Mouse (Mus musculus): ENCODE results near the gene Gm7271.
A peak's percentile ranks its signal among the peaks of the same experiment; 100 is the strongest.

Gm7271 gene

GRCm38 (mm10) chr5:76483811-76484210 is at the start of gene Gm7271:
TSS of gene Gm7271 (plus strand) at chr5:76484040.
- DNase-seq (ENCODE audit: low spot score), result no peak

GRCm38 (mm10) chr5:76437100-76437499 is 46.7 kb upstream of the Gm7271 start:
- peak; percentile 30 for DNase-seq (ENCODE audit: low spot score)

- no peak for DNase-seq (ENCODE audit: low spot score)
Observed at GRCm38 (mm10) chr5:76437696-76438095, 46.1 kb upstream of the Gm7271 start.

- peak; percentile 31 for DNase-seq (ENCODE audit: low spot score)
Observed at GRCm38 (mm10) chr5:76441431-76441830, 42.4 kb upstream of the Gm7271 start.

GRCm38 (mm10) chr5:76474931-76475330 is 8.9 kb upstream of the Gm7271 start:
- DNase-seq (ENCODE audit: low spot score), result no peak

- DNase-seq (ENCODE audit: low spot score), result no peak
Observed at GRCm38 (mm10) chr5:76476873-76477272, 7.0 kb upstream of the Gm7271 start.

- no peak for DNase-seq (ENCODE audit: low spot score)
Observed at GRCm38 (mm10) chr5:76477764-76478163, 6.1 kb upstream of the Gm7271 start.

- DNase-seq (ENCODE audit: low spot score), result no peak
Observed at GRCm38 (mm10) chr5:76495126-76495525, 11.3 kb downstream of the Gm7271 start.

- DNase-seq (ENCODE audit: low spot score), result no peak
Observed at GRCm38 (mm10) chr5:76522446-76522845, 38.6 kb downstream of the Gm7271 start.

GRCm38 (mm10) chr5:76524623-76525022 is 40.8 kb downstream of the Gm7271 start:
- DNase-seq (ENCODE audit: low spot score), result no peak

GRCm38 (mm10) chr5:76525066-76525465 is 41.2 kb downstream of the Gm7271 start:
- peak; percentile 41 for DNase-seq (ENCODE audit: low spot score)

GRCm38 (mm10) chr5:76525829-76526228 is 42.0 kb downstream of the Gm7271 start:
- peak; percentile 61 for DNase-seq (ENCODE audit: low spot score)

- DNase-seq (ENCODE audit: low spot score), result peak; percentile 99
Observed at GRCm38 (mm10) chr5:76529040-76529703, 45.3 kb downstream of the Gm7271 start, which contains the start of gene Exoc1. TSS of gene Exoc1 (plus strand) at chr5:76529311.

- DNase-seq (ENCODE audit: low spot score), result no peak
Observed at GRCm38 (mm10) chr5:76529704-76530066, 45.8 kb downstream of the Gm7271 start.

GRCm38 (mm10) chr5:76533186-76533585 is 49.3 kb downstream of the Gm7271 start:
- DNase-seq (ENCODE audit: low spot score), result peak; percentile 40

- DNase-seq (ENCODE audit: low spot score), result no peak
Observed at GRCm38 (mm10) chr5:76536231-76536630, 52.4 kb downstream of the Gm7271 start.

GRCm38 (mm10) chr5:76537578-76537977 is 53.7 kb downstream of the Gm7271 start:
- no peak for DNase-seq (ENCODE audit: low spot score)

- DNase-seq (ENCODE audit: low spot score), result peak; percentile 85
Observed at GRCm38 (mm10) chr5:76540181-76540580, 56.3 kb downstream of the Gm7271 start.

GRCm38 (mm10) chr5:76540842-76541241 is 57.0 kb downstream of the Gm7271 start:
- peak; percentile 64 for DNase-seq (ENCODE audit: low spot score)

- no peak for DNase-seq (ENCODE audit: low spot score)
Observed at GRCm38 (mm10) chr5:76543200-76543599, 59.4 kb downstream of the Gm7271 start.

GRCm38 (mm10) chr5:76550426-76550825 is 66.6 kb downstream of the Gm7271 start:
- DNase-seq (ENCODE audit: low spot score), result no peak

GRCm38 (mm10) chr5:76565321-76565720 is 81.5 kb downstream of the Gm7271 start:
- peak; percentile 76 for DNase-seq (ENCODE audit: low spot score)
